Mouse (Mus musculus) cerebellum, postnatal 10 days (tissue): ENCODE measurements around the gene Olfr1444.

ENCODE experiments used
- DNase-seq, 2 experiments: peaks; one replicate each; pipeline ENCODE4 v3.0.0; 2021; ENCODE audit warnings: mixed read lengths in 2 of 2

The Olfr1444 gene

GRCm38 (mm10) chr19:12856983-12857382 lies at the start of gene Olfr1444:
Gene Olfr1444, plus strand, starts transcription at chr19:12857283.
- DNase-seq = no peak

DNA sequence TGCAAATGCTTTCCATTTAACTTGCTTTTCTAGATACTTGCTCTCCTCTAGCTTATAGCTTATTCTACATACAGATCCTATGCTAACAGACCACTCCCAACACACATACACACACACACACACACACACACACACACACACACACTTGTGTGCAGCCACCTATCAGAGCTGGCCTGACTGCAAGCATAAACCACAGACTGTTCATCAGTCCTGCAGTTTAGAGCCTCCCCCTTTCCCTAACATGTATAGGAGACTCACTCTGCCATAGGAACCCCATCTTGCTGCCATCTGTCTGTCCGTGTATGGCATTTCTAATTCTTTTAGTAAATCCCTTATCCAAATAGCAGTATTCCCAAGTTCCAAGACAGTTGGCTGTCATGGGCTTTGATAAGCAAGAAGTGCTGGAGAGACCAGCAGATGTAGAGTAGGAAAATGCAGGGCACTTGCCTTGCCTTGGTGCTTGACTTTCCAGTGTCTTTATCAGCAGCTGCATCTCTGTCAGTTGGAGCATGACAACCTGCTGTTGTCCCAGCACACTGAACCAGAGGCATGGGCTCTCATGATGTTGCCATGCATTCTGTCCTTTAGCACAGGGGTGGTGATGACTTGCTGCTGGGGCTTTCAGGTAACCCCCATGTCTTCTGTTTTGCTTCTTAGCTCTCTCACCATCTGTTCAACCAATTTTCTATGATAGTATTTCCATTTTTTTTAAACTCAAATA lies 44.3 kb upstream of the Olfr1444 start:
- no peak for DNase-seq

GRCm38 (mm10) chr19:12813883-12814282 lies 43.2 kb upstream of the Olfr1444 start:
- no peak for DNase-seq

DNA sequence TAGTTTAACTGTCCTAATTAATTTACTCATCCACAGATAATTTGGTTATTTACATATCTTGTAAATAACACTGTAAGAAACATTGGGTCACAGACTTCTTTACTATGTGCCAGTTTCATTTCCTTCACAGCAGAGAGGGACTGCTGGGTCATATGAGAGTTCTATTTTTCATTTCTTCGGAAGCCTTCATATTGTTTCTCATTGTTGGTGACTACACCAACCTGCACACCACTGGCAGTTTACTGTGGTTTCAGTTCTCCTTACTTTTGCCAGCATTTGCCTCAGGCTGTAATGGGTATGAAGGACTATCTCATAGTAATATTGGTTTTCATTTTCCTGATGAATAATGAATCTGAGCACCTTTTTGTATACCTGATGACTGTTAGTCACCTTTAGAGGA lies 38.6 kb upstream of the Olfr1444 start:
- DNase-seq = no peak

- DNase-seq = peak; percentile 44 to 65
These were observed 36.7 kb upstream of the Olfr1444 start for GRCm38 (mm10) chr19:12820383-12820782.

- peak in 1 of 2 experiments; percentile 5 for DNase-seq
These were observed 32.5 kb upstream of the Olfr1444 start for GRCm38 (mm10) chr19:12824549-12824948.

DNA sequence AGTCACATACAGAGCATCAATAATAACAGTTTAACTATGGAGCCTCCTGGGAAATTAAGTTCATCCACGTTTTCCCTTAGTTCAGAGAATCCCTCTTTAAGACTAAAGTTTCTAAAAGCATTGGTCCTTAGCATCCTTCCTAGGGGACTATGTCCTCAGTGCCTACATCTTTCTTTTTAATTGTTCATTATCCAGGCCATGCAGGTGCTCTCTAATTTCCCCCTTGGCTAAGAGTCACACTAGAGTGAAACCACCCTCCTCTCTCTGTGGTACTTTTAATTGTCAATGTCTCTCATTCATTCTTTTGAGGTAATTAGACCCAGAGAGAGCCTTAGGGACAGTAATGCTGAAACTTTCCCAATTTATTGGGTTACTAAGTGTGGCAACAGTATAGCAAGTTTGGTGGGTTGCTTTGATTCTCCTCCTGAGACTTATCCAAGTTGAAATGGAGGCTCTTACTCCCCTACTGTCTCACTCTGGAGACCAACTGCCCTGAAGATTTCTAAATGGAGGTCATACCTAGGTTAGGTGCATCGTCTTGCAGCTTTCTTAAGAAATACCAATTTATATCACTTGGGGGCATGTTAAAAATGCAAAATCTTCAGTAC lies 26.2 kb upstream of the Olfr1444 start:
- DNase-seq = no peak

- DNase-seq = no peak
These were observed 25.5 kb upstream of the Olfr1444 start for GRCm38 (mm10) chr19:12831559-12831958.

DNA sequence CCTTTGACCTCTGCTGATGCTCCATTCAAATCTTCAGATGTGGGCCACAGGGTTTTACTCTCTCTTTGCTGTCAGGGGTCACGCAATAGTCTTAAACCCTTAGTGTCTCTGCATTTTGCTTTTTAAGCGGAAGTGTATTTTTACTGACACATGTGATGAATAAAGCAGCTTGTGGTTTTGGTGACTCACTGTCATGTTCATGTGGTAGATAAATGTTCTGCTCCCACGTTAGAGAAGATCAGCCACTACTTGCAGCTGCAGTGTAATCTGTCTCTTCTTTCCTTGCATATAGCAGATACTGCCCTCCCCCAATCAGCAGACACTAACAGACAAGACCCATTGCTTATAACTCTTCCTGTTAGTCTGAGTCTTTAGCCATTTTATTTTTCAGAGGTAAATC lies 23.5 kb upstream of the Olfr1444 start:
- DNase-seq = no peak

- DNase-seq = no peak
These were observed 18.6 kb upstream of the Olfr1444 start for GRCm38 (mm10) chr19:12838507-12838906.

- DNase-seq = no peak
These were observed 10.7 kb upstream of the Olfr1444 start, which contains the start of gene Gm5244 for GRCm38 (mm10) chr19:12846382-12846781. Gene Gm5244, plus strand, starts transcription at chr19:12846682.

DNA sequence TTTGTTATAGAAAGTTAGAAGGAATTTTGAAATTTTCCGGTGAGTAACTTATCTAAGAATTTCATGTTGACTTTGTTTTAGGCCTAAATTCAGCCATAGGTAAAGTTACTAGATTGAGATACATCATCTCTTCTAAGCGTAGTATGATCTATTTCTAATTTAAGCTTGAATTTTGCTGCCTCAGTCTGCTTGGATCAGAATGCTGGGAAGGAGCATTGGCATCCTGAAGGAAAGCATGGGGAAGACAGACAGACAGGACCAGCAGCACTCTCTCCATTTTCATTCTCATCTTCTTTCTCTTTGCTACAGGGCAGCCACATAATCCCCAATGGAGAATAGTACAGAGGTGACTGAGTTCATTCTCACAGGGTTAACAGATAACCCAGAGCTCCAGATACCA lies 26.5 kb downstream of the Olfr1444 start, which contains the start of gene Olfr1445:
Gene Olfr1445 (plus strand): TSS at position 301 of the 400 bp plus-strand sequence.
- DNase-seq = no peak

- no peak for DNase-seq
These were observed 36.3 kb downstream of the Olfr1444 start, which contains the start of gene Olfr1446 for GRCm38 (mm10) chr19:12893424-12893823. Gene Olfr1446, minus strand, starts transcription at chr19:12893524.

GRCm38 (mm10) chr19:12903643-12904042 lies 46.6 kb downstream of the Olfr1444 start, which contains the start of gene Olfr1447:
Gene Olfr1447, minus strand, starts transcription at chr19:12903743.
- no peak for DNase-seq
